Mouse (Mus musculus) megakaryocyte, embryonic 14.5 days (primary cell): ENCODE data around the gene Ubxn7.

Source experiments
- FLI1 ChIP-seq: IDR thresholded peaks from 2 replicates; pipeline ENCODE4 v1.6.1; 2012; ENCODE audit warnings: low read length, inconsistent platforms, mixed read lengths
- GATA1 ChIP-seq: IDR thresholded peaks from 3 replicates; pipeline ENCODE4 v1.6.1; 2012; ENCODE audit warnings: mixed read lengths, low read length, inconsistent platforms, borderline replicate concordance

DNA sequence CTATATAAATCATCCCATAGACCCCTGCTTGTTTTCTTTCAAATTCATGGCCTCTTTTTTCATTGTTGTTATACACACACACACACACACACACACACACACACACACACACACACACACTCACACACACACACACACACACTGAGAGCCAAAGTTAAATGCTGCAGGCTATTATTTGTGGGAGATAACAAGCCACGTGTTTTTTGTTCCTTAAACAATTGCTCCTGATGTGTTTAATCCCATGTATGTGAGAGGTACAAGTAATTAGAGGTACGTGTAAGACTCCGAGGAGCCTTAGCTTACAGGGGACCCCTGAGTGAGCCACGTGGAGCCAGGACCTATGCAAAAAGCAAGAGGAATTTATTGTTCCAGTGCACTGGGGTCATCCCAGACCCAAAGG, 20.1 kb upstream of the Ubxn7 start:
- TF ChIP-seq GATA1: no peak
- no peak for TF ChIP-seq FLI1
